Mouse (Mus musculus) hindbrain, embryonic 15.5 days (tissue): ENCODE measurements around the gene Ccdc34. TPM values are rescaled to one million over a fixed set of nuclear protein-coding genes. Genes with fewer than 3 reads are reported as not detected.

Experiments
- ATAC-seq: fragments of 200-750 bp; cut with Nextera tagmentation; 2 replicates; pipeline ENCODE4 v1.8.0; 2017; ENCODE audit warnings: low read depth, moderate number of reproducible peaks, moderate TSS enrichment; ENCODE audit not compliant: low FRiP score
- H3K27ac ChIP-seq: fragments of 300-500 bp; sonication (generic); replicated peaks from 2 replicates; pipeline ENCODE4 v1.5.1; 2015; ENCODE audit warnings: mild to moderate bottlenecking, inconsistent platforms
- H3K27me3 ChIP-seq: fragments of 300-500 bp; sonication (generic); 2 replicates; pipeline ENCODE4 v1.6.1; 2015; ENCODE audit warnings: control low read depth, inconsistent platforms
- H3K36me3 ChIP-seq: fragments of 300-500 bp; sonication (generic); 2 replicates; pipeline ENCODE4 v1.6.1; 2015; ENCODE audit warnings: control low read depth, inconsistent platforms
- H3K4me1 ChIP-seq: fragments of 300-500 bp; sonication (generic); replicated peaks from 2 replicates; pipeline ENCODE4 v1.6.1; 2015; ENCODE audit warnings: control low read depth, inconsistent platforms
- H3K4me2 ChIP-seq: fragments of 300-500 bp; sonication (generic); 2 replicates; pipeline ENCODE4 v1.6.1; 2015; ENCODE audit warnings: moderate library complexity, mild to moderate bottlenecking, inconsistent platforms
- H3K4me3 ChIP-seq: fragments of 300-500 bp; sonication (generic); 2 replicates; pipeline ENCODE4 v1.5.1; 2015; ENCODE audit warnings: mild to moderate bottlenecking, inconsistent platforms
- H3K9ac ChIP-seq: fragments of 300-500 bp; sonication (generic); 2 replicates; pipeline ENCODE4 v1.6.1; 2015; ENCODE audit warnings: inconsistent platforms
- H3K9me3 ChIP-seq: fragments of 300-500 bp; sonication (generic); 2 replicates; pipeline ENCODE4 v1.6.1; 2016; ENCODE audit warnings: control low read depth, inconsistent platforms
- WGBS: fragments of 180-500 bp; shearing (Covaris S2); methylation state at CpG from one replicate; pipeline ENCODE4 v1.1.7; 2015; 5-methylcytosine and 5-hydroxymethylcytosine counted together
- polyA plus RNA-seq: library from polyadenylated mRNA; unstranded; fragments of >200 nt; fragmentation: Nextera tagmentation; extraction: Ambion mirVana; gene quantifications from 2 replicates; pipeline ENCODE4 v1.2.1, GENCODE M21; 2015

The Ccdc34 gene
- polyA plus RNA-seq, 1 experiment from 2014 or later = 29.5 TPM

GRCm38 (mm10) chr2:110210508-110211496 is 193.2 kb downstream of the Ccdc34 start:
- 77% methylated on average over 8 of the region's 8 CpGs for WGBS
- H3K36me3 ChIP-seq = no peaks in the 10 kb centered on the region
- H3K4me3 ChIP-seq = no peak overlapping the region
- peak overlapping the region; percentile 31; the same call in 1 of the 2 replicates for H3K27ac ChIP-seq
- peak; percentile 93 for ATAC-seq
- H3K9me3 ChIP-seq = no peaks in the 10 kb centered on the region
- H3K4me2 ChIP-seq = no peak overlapping the region
- no peaks in the 10 kb centered on the region for H3K4me1 ChIP-seq
- H3K27me3 ChIP-seq = no peaks in the 10 kb centered on the region
- H3K9ac ChIP-seq = no peak overlapping the region

GRCm38 (mm10) chr2:110214278-110214677 is 196.7 kb downstream of the Ccdc34 start:
- H3K27ac ChIP-seq = no peak overlapping the region
- no peak overlapping the region for H3K4me2 ChIP-seq
- H3K4me3 ChIP-seq = no peak overlapping the region
- no peaks in the 10 kb centered on the region for H3K9me3 ChIP-seq
- no peak for ATAC-seq
- no peak overlapping the region for H3K9ac ChIP-seq
- H3K36me3 ChIP-seq = no peaks in the 10 kb centered on the region
- no peaks in the 10 kb centered on the region for H3K4me1 ChIP-seq
- H3K27me3 ChIP-seq = no peaks in the 10 kb centered on the region
- WGBS = 91% methylated on average over 4 of the region's 4 CpGs

- 62% methylated on average over 9 of the region's 9 CpGs for WGBS
- Histone ChIP-seq H3K36me3 (no peaks in the 10 kb centered on the region), H3K27ac (no peak overlapping the region), H3K4me3 (no peak overlapping the region), H3K4me1 (no peaks in the 10 kb centered on the region), H3K9ac (no peak overlapping the region), H3K27me3 (no peaks in the 10 kb centered on the region), H3K4me2 (no peak overlapping the region), H3K9me3 (no peaks in the 10 kb centered on the region)
- ATAC-seq = no peak
These were observed 197.5 kb downstream of the Ccdc34 start for GRCm38 (mm10) chr2:110214991-110215684.

- no peak overlapping the region for H3K4me3 ChIP-seq
- H3K4me2 ChIP-seq = no peak overlapping the region
- WGBS = 74% methylated on average over 3 of the region's 3 CpGs
- no peak for ATAC-seq
- H3K9ac ChIP-seq = no peak overlapping the region
- no peaks in the 10 kb centered on the region for H3K27me3 ChIP-seq
- no peaks in the 10 kb centered on the region for H3K9me3 ChIP-seq
- H3K27ac ChIP-seq = no peak overlapping the region
- H3K4me1 ChIP-seq = no peaks in the 10 kb centered on the region
- no peaks in the 10 kb centered on the region for H3K36me3 ChIP-seq
These were observed 198.1 kb downstream of the Ccdc34 start for GRCm38 (mm10) chr2:110215685-110216058.

- Histone ChIP-seq H3K9me3 (no peaks in the 10 kb centered on the region), H3K36me3 (no peaks in the 10 kb centered on the region), H3K27ac (no peak overlapping the region), H3K9ac (no peak overlapping the region), H3K4me2 (no peak overlapping the region), H3K27me3 (no peaks in the 10 kb centered on the region), H3K4me3 (no peak overlapping the region), H3K4me1 (no peaks in the 10 kb centered on the region)
- ATAC-seq = no peak
- 67% methylated on average over 1 of the region's 1 CpGs for WGBS
These were observed 202.9 kb downstream of the Ccdc34 start for GRCm38 (mm10) chr2:110220492-110220891.

- Histone ChIP-seq H3K4me3 (no peak overlapping the region), H3K4me1 (no peaks in the 10 kb centered on the region), H3K4me2 (no peak overlapping the region), H3K9me3 (no peaks in the 10 kb centered on the region), H3K27me3 (no peaks in the 10 kb centered on the region), H3K36me3 (no peaks in the 10 kb centered on the region), H3K27ac (no peak overlapping the region), H3K9ac (no peak overlapping the region)
- no peak for ATAC-seq
- WGBS = 89% methylated on average over 2 of the region's 2 CpGs
These were observed 205.2 kb downstream of the Ccdc34 start for GRCm38 (mm10) chr2:110222793-110223192.

Other genes starting within 250 kb of the Ccdc34 start
- 175 and 177 TPM in 2 replicates for gene Lin7c, start 127.0 kb upstream of the Ccdc34 start, polyA plus RNA-seq
- 8.0 and 8.6 TPM in 2 replicates for gene Lgr4, start 100.2 kb upstream of the Ccdc34 start, polyA plus RNA-seq